Mouse (Mus musculus): Measurements from ENCODE around the gene Sel1l2. TPM values are rescaled to one million over a fixed set of nuclear protein-coding genes. Genes with fewer than 3 reads are reported as not detected.
A peak's percentile ranks its signal among the peaks of the same experiment; 100 is the strongest.

Sel1l2 gene
- not detected for total RNA-seq (2021)
- long read RNA-seq, experiment 1 = 0 reads
- long read RNA-seq, experiment 2 = 0 reads

GRCm38 (mm10) chr2:140389525-140389924, at the start of gene Sel1l2:
Sel1l2 (minus strand) TSS chr2:140389706.
- DNase-seq (ENCODE audit: low spot score in 2 of 2) = no peak

GRCm38 (mm10) chr2:140439081-140439480, 49.6 kb upstream of the Sel1l2 start:
- DNase-seq (ENCODE audit: low spot score in 2 of 2) = no peak

DNA sequence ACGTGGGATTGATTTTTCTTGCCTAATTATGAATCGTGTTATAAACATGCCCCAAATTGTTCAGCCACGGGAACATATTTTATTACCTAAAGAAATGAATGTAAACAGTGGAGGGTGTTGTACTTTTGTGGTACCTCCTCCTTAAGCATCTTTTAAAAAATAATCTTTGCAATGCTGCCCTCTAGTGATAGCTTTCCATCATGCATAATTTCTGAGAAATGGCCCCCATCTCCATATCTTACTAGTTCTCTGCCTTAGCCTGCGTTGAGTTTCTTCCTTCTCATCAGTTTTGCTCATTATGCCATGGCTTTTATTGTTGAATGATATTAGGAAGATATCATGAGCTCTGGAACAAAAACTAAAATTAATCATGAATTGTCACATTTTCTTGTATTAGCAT, 37.8 kb upstream of the Sel1l2 start:
- DNase-seq (ENCODE audit: low spot score in 2 of 2) = peak in 1 of 2 experiments; percentile 9

DNA sequence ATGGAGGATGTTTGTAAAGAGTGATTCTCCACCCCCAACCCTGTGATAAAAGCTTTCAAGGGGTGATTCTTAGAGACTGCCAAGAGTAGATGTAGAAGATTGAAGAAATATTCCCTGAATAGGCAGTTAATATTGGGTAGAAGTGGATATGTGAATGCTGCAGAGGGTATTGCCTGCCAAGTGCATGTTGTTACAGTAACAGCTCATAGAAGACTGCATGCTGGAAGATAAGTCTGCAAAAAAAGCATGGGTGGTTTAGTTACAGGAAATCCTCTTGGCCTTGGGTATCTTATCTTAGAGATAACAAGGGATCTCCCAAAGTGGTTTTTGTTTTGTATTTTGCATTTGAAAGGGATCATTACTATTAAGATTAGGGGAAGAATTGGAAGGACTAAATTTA, 36.3 kb upstream of the Sel1l2 start:
- no peak for DNase-seq (ENCODE audit: low spot score in 2 of 2)

- peak; percentile 19 to 44 for DNase-seq (ENCODE audit: low spot score in 2 of 2)
Observed at GRCm38 (mm10) chr2:140395744-140396231, 6.3 kb upstream of the Sel1l2 start.

- peak; percentile 97 to 99 for DNase-seq (ENCODE audit: low spot score in 2 of 2)
Observed at GRCm38 (mm10) chr2:140395179-140395578, 5.7 kb upstream of the Sel1l2 start, which contains the start of gene Macrod2. Macrod2 (plus strand) TSS chr2:140395309.

DNA sequence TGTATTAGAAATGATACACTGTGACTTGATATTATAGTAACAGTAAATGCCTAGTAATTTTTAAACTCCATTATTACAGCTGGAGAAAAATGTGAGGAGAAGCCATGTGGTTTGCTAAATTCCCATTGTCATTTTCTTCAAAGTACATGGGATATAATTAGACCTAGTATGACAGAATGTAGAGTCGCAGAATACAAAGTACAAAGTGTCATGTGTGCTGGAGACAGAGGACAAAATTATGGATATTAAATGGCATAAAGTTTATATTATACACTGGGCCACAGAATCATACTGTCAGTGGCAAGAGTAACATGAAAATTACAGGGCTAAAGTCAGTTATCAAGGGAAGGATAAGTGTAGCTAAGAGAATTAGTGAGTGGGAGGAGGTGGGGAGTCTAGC, 24.7 kb downstream of the Sel1l2 start:
- DNase-seq (ENCODE audit: low spot score in 2 of 2) = no peak

- DNase-seq (ENCODE audit: low spot score in 2 of 2) = no peak
Observed at GRCm38 (mm10) chr2:140359905-140360304, 29.6 kb downstream of the Sel1l2 start.

DNA sequence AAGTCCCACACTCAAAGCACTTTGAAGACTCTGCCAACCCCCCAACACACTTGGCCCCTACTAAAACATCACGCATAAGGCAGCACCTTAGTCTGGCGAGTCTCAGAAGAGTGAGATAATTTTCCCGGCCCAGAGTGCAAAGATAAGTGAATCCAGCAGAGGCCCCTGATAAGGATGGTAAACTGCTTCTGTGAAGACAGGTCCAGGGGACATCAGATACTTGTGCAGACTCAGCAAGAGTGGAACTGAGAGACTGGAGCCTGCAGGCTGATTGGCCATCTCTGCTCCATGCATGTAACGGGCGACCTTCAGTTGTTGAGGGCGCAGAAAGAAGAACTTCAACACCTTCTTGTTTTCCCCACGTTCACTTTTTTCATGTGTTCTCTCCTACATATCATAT, 47.1 kb downstream of the Sel1l2 start:
- DNase-seq (ENCODE audit: low spot score in 2 of 2) = no peak

DNA sequence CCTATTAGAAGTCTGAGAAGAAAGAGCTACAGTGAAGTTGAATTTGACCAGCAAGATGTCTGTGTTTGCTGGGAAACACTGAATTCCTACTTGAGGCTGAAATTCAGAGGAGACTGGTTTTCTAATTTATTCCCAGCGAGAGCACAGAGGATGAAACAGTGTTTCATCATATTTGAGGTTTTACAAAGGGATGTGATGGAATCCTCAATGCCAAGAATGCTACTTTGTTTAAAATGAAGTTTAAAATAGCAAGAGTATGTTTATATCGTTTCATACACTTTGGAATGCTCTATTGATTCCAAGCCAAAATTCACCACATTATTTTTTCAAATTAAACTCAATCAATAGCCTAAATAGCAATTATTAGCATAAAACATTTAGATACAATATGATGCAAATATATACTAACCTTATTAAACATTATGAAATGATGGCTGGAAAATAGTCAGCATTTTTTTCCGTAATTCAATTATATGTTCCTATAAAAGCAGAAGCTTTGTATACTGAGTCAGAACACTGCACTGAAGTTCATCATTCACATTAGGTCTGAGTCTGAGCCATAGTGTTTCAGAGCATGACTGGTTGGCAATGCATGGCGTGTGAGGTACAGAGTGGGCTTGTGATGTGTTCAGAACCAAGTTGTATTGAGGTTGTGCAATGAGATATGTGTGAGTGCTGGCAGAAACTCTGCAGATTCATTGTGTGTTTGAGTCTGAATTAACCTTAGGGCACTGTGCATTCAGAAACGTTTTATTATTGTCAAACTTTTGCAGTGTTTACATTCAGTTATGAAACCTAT, 58.8 kb downstream of the Sel1l2 start:
- no peak for DNase-seq (ENCODE audit: low spot score in 2 of 2)

DNA sequence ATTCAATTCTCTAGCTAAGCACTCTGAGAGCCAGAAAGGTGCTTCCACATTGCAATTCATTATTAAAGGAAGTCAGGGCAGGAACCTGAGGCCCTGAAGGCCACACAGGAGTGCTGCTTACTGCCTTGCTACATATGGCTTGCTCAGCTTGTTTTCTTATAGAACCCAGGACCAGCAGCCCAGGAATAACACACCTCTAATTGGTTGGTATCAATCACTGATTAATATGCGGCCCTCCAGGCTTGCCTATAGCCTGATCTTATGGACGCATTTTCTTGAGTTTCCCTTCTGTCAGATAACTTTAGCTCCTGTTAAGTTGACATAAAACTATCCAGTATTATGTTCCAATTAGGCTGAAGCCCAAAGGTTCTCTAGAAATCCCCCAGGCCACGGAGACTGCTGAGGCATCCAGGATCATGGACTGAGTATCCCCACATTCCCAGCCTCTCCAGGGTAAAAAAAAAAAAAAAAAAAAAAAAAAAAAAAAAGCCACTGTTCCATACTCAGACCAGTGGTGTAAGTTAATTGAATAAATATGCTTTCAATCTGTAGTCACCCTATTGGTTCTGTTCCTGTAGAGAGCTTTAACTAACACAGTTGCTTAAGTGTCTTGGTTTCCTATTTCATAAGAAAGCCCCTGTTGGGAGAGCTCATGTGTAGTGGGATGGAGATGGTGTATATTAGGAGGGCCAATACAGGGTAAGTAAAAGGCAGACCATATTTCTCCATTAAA, 86.4 kb downstream of the Sel1l2 start:
- DNase-seq (ENCODE audit: low spot score in 2 of 2) = no peak

DNA sequence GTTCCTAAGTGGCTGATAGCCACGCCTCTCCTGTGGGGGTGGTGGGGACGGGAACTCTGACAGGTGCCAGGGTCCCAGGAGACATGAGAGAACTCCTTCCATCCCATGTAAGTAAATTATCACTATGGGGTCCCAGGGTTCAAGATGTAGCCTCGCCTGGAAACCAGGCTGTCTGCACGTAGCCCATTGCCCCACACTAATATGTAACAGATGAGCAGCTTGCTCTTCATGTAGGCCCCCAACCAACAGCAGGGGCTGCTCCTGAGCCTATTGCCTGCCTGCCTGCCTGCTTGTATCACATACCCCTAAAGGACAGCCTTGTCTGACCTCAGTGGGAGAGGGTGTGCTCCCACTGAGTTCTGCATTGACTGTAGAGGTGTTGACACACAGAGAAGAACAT, 92.4 kb downstream of the Sel1l2 start:
- no peak for DNase-seq (ENCODE audit: low spot score in 2 of 2)

DNA sequence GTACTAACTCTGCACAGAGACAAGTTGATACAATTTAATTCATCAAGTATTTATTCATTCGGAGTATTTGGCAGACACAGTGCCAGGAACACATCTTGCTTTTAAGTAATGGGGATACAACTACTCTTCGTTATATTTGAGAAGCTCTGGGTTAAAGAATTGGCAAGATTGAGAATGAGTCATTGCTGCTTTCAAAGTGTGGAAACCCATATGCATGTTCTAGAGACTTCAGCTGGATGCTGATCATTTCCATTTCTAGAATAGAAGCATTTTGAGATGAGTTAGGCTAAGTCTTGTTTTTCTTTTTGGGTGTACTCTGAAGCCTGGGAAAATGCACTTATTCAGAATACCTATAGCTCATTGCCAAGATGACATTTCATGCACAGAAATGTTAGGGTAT, 95.7 kb downstream of the Sel1l2 start:
- peak in 1 of 2 experiments; percentile 1 for DNase-seq (ENCODE audit: low spot score in 2 of 2)

DNA sequence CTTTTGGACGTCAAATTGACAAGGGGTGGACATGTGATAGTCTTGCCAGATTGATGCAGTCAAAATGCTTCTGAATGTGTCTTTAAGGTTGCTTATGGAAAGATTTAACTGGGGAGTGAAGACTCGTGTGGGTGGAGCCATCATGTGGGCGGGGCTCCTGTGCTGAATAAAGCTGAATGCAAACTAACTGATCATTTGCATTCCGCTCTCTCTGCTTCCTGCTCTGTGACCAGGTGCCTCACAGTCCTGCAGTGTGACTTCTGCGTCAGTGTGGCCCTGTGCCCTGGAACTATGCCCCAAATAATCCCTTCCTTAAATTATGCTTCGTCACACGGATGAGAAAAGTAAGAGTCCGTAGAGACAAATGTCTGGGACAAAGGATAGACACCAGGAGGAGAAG, 108.7 kb downstream of the Sel1l2 start:
- DNase-seq (ENCODE audit: low spot score in 2 of 2) = no peak

DNA sequence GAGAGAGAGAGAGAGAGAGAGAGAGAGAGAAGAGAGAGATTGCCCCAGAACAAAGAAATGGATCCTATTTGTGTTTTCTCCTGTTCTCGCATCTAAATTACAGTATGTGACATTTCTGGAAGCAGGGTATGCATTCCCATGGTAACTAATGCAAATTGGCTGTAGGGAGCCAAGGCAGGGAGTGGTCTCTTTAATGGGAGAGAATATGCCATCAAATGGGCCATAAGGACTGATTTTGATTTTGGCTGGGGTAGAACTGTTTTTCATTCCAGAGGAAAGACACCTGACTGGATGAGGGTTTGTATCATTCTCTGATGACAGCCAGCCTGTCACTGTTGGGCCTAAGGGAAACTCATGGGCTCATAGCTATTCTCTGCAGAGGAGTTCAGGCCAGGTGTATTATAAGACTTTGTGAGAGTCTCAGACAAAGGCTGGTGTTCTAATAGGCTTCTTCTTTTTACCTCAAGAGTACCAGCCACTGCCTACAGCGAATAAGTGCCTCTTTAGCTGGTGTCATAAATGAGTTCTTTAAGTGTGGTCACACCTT, 133.8 kb downstream of the Sel1l2 start:
- no peak for DNase-seq (ENCODE audit: low spot score in 2 of 2)

- no peak for DNase-seq (ENCODE audit: low spot score in 2 of 2)
Observed at GRCm38 (mm10) chr2:140254256-140254655, 135.2 kb downstream of the Sel1l2 start.

DNA sequence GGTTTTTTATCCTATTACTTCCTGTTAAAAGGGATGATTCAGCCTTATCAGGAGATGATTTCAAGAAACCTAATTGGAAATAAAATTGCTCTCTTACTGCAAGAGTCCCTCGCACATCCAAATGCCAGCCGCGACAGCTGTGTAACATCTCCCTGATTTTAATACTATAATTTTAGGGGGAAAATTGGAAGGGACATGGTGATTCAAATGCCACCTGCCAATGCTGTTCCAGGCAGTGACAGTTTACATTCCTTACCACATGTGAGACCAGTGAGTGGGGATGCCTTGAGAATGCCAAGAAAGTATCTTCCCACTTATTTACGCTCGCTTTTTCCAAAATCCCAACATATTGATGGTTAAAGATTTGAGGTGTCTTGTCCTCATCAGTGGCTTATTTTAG, 146.4 kb downstream of the Sel1l2 start:
- DNase-seq (ENCODE audit: low spot score in 2 of 2) = no peak

DNA sequence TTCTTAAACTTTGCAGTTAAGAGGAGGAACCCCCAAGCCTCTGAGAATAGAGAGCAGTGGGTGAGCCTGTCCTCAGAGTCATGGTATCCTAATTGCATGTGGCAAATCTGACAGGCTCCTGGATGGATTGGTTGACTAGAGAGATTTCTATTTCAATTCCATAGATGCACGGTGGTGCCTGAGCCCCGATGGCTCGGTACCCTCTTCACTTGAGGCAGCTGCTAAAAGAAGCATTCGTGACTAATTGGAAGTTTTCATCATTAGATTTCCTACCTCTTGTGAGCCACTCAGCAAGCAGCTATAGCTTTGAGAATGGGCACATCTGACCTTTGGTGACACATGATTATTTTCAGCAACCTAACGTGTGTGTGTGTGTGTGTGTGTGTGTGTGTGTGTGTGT, 147.1 kb downstream of the Sel1l2 start:
- DNase-seq (ENCODE audit: low spot score in 2 of 2) = no peak

- peak in 1 of 2 experiments; percentile 4 for DNase-seq (ENCODE audit: low spot score in 2 of 2)
Observed at GRCm38 (mm10) chr2:140237245-140237644, 152.3 kb downstream of the Sel1l2 start.

DNA sequence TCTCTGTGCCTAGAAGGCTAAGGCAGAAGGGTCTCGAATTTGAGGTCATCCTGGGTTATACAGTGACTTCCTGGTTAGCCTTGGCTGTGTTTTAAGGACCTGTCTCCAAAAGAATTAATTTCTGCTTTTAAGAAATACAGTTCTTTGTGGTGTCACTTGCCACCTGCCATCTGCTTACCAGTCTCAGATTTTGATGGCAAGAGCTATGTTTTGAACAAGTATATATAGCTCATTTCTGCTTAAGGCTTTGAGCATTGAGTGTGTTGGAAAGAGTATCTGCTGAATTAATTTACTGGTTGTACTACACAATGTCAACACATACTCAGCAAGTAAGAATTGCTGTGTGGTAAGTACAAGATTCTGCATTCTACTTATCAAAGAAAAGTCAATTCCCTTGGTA, 159.2 kb downstream of the Sel1l2 start:
- DNase-seq (ENCODE audit: low spot score in 2 of 2) = no peak

DNA sequence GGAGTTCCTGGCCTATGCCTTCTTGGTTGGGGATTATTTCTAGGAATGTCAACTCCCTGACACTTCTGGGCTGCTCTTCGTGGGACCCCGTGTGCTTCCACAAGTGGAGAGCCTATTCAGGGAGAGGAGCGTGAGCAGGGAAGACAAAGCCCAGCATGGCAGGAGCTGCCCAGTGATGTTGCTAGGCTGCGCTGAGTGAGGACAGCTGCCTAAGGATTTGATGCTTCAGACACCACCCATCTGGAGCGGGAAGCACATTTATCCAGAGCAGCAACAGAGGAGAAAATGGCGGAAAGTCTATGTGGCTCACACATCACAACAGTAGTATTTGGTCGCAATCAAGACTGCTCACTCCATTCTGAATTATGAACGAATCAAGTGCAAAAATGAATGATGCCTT, 169.2 kb downstream of the Sel1l2 start:
- DNase-seq (ENCODE audit: low spot score in 2 of 2) = no peak

GRCm38 (mm10) chr2:140215965-140216364, 173.5 kb downstream of the Sel1l2 start:
- DNase-seq (ENCODE audit: low spot score in 2 of 2) = no peak

Measured in left cerebral cortex, adult 18-20 months (tissue).